Mouse (Mus musculus): Measurements from ENCODE around the gene Igtp.
"Not testable (repeated sequence)": the region's sequence is repeated elsewhere in the genome, so short reads cannot be mapped to it uniquely, and the experiment has no call there.

Igtp gene

GRCm38 (mm10) chr11:58199229-58200037 is at the start of gene Igtp, which contains the start of gene Irgm2:
Igtp (plus strand) TSS chr11:58199556.
Irgm2 (plus strand) TSS chr11:58199618.
- peak in 1 of 2 experiments; percentile 53 for DNase-seq (ENCODE audit: low spot score in 2 of 2)

DNA sequence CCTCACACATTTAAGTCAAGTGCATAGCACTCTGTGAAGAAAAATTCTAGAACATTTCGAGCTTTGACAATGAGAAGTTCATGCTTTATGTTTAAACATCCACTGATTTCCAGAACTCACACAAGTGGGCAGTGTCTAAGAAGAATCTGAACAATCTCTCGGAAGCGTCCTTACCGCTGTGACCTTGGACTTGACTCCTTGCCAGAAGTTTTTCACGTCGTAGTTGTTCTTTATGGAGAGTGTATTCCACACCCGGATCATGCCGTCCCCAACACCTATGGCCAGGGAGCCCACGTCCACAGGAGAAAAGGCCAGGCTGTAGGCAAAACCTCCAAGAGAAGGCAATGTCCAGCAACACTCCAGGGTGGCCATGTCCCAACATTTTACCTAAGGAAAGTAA is 43.9 kb upstream of the Igtp start:
- no peak for DNase-seq (ENCODE audit: low spot score in 2 of 2)

GRCm38 (mm10) chr11:58156871-58157270 is 42.5 kb upstream of the Igtp start:
- DNase-seq (ENCODE audit: low spot score in 2 of 2), result no peak

DNA sequence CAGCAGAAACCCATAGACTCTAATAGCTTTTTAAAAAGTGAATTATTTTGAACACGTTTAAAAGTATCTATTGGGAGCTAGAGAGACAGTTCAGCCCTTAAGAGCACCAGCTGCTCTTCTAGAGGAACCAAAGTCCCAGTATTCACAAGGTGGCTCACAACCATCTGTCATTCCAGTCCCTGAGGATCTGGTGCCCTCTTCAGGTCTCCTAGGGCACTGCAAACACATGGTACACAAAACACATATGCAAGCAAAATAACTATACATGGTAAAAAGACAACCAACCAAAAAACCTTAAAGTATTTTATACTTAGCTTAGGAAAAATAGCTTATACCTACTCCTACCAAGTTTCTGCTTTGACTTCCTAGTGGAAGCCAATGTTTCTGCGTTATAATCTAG is 34.3 kb upstream of the Igtp start:
- DNase-seq (ENCODE audit: low spot score in 2 of 2), result no peak

DNA sequence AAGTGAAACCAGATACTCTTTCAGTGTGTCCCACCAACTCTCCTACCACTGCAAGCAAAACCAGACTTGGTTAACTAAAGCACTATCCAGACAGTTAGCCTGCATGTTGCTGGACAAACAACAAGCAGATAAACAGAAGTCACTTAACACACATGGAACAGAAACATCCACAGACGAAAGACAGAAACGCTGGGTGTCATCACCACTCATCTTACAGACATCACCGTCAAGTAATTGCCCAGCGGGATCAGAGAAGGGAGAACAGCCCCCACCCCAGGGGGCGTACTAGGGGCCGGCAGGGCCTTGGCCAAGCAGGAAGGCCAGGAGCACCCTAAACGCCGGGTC is 31.6 kb upstream of the Igtp start:
- DNase-seq (ENCODE audit: low spot score in 2 of 2), result no peak

DNA sequence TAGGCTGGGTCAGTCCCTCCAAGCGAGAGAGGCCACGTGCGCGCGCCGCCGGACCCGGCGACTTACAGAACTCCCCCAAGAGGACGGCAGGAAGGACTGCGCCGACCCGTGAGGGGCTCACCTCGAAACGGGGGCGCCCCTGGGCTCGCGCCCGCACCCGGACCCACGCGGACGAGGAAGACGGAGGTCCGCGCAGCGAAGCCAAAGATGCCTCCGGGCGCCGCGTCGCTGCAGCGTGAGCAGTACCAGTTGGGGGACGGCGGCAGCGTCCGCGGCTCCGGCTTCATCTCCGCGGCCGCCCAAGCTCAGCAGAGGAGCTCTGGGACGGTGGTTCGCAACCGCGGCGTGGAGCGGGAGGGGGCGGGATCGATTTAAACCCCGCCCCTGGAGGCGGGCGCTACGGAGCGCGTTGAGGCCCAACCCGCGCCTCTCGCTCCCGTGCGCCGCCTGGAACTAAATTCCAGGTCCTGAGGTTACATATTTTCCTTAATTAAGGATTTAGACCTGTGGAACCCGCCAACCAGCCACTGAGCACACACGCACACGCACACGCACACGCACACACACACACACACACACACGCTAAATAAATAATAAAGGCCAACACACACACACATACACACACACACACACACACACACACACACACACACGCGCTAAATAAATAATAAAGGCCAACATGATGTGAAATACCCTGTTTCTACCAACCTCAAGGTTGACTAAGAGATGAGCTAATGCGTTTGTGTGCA is 31.0 kb upstream of the Igtp start, which contains the start of gene Gemin5:
Gemin5 (minus strand) TSS at position 373 of the 749 bp plus-strand sequence.
- DNase-seq (ENCODE audit: low spot score in 2 of 2), result peak; percentile 56 to 81

DNA sequence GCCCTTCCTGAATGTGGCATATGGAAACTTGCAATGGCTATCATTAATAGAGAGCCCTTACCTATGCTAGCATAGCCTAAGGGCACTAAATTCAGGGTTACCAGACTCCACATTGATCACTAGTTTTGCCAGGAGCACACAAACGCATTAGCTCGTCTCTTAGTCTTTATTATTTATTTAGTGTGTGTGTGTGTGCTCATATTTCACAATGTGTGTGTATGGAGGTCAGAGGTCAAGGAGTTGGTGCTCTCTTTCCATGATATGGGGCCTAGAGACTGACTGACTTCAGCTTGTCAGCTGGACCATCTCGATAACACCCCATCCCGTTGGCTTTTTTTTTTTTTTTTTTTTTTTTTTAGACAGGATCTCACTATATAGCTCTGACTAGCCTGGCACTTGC is 29.7 kb upstream of the Igtp start:
- DNase-seq (ENCODE audit: low spot score in 2 of 2), result no peak

DNA sequence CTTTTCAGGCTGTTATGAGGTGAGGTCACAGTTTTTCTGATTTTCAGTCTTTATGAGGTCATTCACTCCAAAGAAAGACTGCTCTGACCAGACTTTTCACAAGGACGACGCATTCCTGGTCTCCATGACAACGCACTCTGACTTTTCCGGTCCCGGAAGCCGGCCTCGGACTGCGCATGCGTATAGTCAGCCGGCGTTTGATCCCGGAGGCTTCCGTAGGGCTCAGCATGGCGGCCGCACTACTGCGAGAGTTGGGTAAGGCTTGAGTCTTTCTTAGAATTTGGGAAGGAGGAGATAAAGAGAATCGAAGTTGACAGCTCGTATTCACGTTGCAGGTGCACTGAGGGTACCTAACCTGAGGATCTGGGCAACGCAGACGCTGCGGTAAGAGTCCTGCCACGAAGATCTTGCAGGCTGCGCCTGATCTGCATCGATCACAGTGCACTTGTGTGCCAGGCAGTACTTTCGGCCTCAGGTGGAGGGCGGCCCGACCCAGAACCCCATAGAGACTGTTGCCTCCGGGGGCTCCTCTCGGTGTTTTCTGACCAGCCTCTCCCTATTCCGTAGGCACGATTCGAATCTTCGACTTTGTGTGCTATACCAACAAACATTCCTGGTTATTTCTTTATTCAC is 27.8 kb upstream of the Igtp start, which contains the start of gene Mrpl22:
Mrpl22 (plus strand) TSS at position 203 of the 633 bp plus-strand sequence.
- DNase-seq (ENCODE audit: low spot score in 2 of 2), result peak; percentile 82 to 96

DNA sequence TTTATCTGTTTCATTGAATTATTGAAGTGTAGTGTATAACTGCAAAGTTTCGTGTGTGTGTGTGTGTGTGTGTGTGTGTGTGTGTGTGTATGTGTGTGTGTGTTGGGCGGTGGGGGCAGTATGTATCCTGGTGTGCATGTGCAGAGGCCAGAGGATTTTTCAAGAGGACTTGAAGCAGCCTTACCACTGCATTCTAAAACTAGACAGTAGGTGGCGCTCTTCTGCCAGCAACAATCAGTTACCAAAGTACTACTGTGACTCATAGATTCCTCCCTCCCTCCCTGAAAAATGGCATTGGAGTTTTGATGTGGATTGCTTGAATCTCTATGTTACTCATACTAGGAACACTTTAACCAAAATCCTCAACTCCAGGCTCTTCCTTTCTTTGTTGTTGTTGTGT is 19.8 kb upstream of the Igtp start:
- peak; percentile 59 to 93 for DNase-seq (ENCODE audit: low spot score in 2 of 2)

GRCm38 (mm10) chr11:58179986-58180385 is 19.4 kb upstream of the Igtp start:
- not testable (repeated sequence) for DNase-seq (ENCODE audit: low spot score in 2 of 2)

DNA sequence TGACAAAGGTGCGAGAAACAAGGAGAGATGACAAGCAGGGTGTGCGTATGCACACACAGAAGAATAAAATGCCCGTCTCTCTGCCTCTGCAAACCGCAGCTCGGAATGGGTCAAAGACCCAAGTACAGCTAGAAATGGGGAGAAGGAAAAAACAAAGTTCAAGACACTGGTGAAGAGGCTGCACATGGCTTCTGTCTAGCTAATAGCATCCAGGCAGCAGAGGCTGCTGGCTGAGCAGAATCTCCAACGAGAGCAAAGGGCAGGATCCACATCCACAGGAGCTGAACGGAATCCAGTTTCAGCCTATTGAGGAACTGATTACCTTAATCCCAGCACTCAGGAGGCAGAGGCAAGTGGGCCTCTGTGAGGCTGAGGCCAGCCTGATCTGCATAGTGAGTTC is 18.6 kb upstream of the Igtp start:
- no peak for DNase-seq (ENCODE audit: low spot score in 2 of 2)

- DNase-seq (ENCODE audit: low spot score in 2 of 2), result no peak
These were observed 15.8 kb upstream of the Igtp start for GRCm38 (mm10) chr11:58183579-58183978.

GRCm38 (mm10) chr11:58189675-58190074 is 9.7 kb upstream of the Igtp start:
- no peak for DNase-seq (ENCODE audit: low spot score in 2 of 2)

- DNase-seq (ENCODE audit: low spot score in 2 of 2), result no peak
These were observed 6.0 kb upstream of the Igtp start for GRCm38 (mm10) chr11:58193326-58193725.

DNA sequence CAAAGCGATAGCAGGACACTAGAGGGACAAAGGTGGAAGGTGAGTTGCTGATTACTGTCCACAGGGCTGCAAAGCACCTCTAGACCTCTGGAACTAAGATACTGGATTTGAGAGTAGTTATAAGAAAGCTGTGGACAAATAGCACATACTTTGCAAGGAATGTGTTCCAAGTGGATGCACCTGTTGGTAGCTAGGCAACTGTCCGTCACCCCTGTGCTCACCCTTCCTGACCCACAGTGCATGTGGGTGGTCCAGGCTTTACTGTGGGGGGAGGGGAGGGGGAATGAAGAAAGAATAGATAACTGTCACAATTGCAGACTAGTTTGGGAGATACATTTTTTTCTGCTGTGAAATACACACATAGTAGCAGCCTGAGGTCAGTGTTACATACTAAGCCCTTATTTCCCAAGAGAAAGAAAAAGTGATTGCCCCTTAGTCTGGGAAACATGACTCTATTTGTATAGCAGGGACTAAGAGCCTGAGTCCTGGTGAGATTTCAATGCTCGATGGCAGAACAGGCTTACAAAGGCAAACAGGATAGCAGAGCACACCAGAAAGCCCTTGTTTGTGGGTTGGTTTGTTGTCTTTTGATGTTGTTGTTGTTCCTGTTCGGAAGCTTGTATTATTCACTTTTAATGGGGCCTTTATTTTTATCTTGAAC is 5.4 kb upstream of the Igtp start:
- no peak for DNase-seq (ENCODE audit: low spot score in 2 of 2)

GRCm38 (mm10) chr11:58198663-58199062 is 693 bp upstream of the Igtp start:
- DNase-seq (ENCODE audit: low spot score in 2 of 2), result no peak

DNA sequence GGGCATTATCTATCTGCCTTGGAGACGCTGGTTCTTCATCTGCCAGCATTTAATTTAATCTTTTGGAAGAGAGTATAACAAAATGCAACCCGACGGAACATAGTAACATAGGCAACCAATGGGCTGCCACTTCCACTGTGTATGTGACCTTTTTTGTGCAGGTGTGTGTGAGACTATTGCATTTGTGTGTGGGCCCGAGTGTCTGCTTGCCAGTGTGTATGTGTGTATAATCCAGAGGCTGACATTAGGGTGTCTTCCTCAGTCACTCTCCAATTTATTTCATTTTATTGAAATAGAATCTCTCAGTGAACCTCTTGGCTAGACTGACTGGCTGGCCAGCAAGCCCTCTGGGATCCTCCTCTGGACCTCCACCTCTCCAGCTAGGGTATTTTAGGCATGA is 870 bp downstream of the Igtp start:
- DNase-seq (ENCODE audit: low spot score in 2 of 2), result no peak

- DNase-seq (ENCODE audit: low spot score in 2 of 2), result no peak
These were observed 1.7 kb downstream of the Igtp start for GRCm38 (mm10) chr11:58201052-58201451.

GRCm38 (mm10) chr11:58210321-58210886 is 11.0 kb downstream of the Igtp start:
- no peak for DNase-seq (ENCODE audit: low spot score in 2 of 2)

DNA sequence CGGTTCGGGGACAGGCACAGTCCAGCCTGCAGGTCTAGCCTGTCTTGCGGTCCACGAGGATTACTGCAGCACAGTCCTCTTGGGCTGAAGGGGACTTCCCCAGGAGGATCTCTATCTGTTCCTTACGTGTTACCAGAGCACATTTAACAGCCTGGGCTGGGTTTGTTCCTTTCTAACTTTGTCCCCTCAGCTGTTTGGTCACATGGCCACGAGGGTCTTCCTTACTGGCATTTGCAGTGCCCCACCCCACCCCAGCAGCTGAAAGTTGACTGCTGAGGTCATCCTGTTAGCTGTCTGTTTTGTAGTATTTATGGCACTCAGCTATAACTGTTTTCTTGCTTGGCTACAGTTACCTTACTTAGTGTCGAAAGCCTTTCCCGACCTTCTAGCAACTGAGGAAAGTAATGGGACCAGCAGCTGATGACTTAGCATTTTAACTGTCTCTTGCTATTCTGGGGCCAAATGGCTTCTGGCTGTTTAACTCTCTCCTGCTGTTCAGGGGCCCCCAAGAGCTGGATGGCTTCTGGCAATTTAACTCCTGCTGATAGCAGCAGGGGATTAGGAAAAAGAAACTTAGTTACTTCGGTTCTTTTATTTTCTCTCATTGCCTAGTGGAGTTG is 11.8 kb downstream of the Igtp start:
- no peak for DNase-seq (ENCODE audit: low spot score in 2 of 2)

DNA sequence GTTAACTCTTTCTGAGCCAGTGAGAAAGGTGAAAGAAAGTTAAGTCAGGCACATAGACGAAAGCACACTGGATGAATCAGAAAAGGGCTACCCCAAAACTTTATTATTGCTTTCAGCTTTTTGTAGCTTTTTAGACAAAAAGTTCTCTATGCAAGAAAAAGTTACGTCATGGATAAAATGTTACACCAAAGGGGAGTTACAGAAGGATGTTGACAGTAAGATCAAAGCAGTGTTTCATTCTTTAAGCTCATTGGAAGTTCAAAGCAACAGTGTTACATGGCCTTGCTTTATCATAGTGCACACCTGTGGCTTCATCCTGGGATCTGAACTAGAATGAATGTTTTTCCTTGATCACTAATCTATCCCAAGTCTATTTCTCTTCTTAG is 12.3 kb downstream of the Igtp start:
- DNase-seq (ENCODE audit: low spot score in 2 of 2), result no peak
